Mouse (Mus musculus): Measurements from ENCODE around the gene Slit3.
A peak's percentile ranks its signal among the peaks of the same experiment; 100 is the strongest.

The Slit3 gene

GRCm38 (mm10) chr11:35571910-35572309 is 450.9 kb downstream of the Slit3 start:
- DNase-seq (ENCODE audit: low read depth, low spot score): no peak

GRCm38 (mm10) chr11:35578796-35579195 is 457.8 kb downstream of the Slit3 start:
- no peak for DNase-seq (ENCODE audit: low read depth, low spot score)

GRCm38 (mm10) chr11:35582591-35582990 is 461.6 kb downstream of the Slit3 start:
- DNase-seq (ENCODE audit: low read depth, low spot score): peak; percentile 55

GRCm38 (mm10) chr11:35583633-35584032 is 462.6 kb downstream of the Slit3 start:
- no peak for DNase-seq (ENCODE audit: low read depth, low spot score)

- peak; percentile 96 for DNase-seq (ENCODE audit: low read depth, low spot score)
Measured at GRCm38 (mm10) chr11:35587174-35587959, 466.3 kb downstream of the Slit3 start.

GRCm38 (mm10) chr11:35589892-35590291 is 468.9 kb downstream of the Slit3 start:
- no peak for DNase-seq (ENCODE audit: low read depth, low spot score)

GRCm38 (mm10) chr11:35593146-35594034 is 472.4 kb downstream of the Slit3 start:
- DNase-seq (ENCODE audit: low read depth, low spot score): no peak

GRCm38 (mm10) chr11:35596064-35596463 is 475.0 kb downstream of the Slit3 start:
- DNase-seq (ENCODE audit: low read depth, low spot score): no peak

- DNase-seq (ENCODE audit: low read depth, low spot score): no peak
Measured at GRCm38 (mm10) chr11:35597882-35598281, 476.9 kb downstream of the Slit3 start.

- DNase-seq (ENCODE audit: low read depth, low spot score): peak; percentile 72
Measured at GRCm38 (mm10) chr11:35598732-35599131, 477.7 kb downstream of the Slit3 start.

GRCm38 (mm10) chr11:35601652-35602240 is 480.7 kb downstream of the Slit3 start:
- peak; percentile 63 for DNase-seq (ENCODE audit: low read depth, low spot score)

- DNase-seq (ENCODE audit: low read depth, low spot score): no peak
Measured at GRCm38 (mm10) chr11:35602586-35602985, 481.6 kb downstream of the Slit3 start.

GRCm38 (mm10) chr11:35603946-35604345 is 482.9 kb downstream of the Slit3 start:
- DNase-seq (ENCODE audit: low read depth, low spot score): peak; percentile 52

GRCm38 (mm10) chr11:35604848-35605790 is 484.1 kb downstream of the Slit3 start:
- no peak for DNase-seq (ENCODE audit: low read depth, low spot score)

- peak; percentile 94 for DNase-seq (ENCODE audit: low read depth, low spot score)
Measured at GRCm38 (mm10) chr11:35607191-35607590, 486.2 kb downstream of the Slit3 start.

- no peak for DNase-seq (ENCODE audit: low read depth, low spot score)
Measured at GRCm38 (mm10) chr11:35608794-35609193, 487.8 kb downstream of the Slit3 start.

- no peak for DNase-seq (ENCODE audit: low read depth, low spot score)
Measured at GRCm38 (mm10) chr11:35612262-35612896, 491.4 kb downstream of the Slit3 start.

- no peak for DNase-seq (ENCODE audit: low read depth, low spot score)
Measured at GRCm38 (mm10) chr11:35614530-35614929, 493.5 kb downstream of the Slit3 start.

- DNase-seq (ENCODE audit: low read depth, low spot score): no peak
Measured at GRCm38 (mm10) chr11:35619421-35619820, 498.4 kb downstream of the Slit3 start.

- no peak for DNase-seq (ENCODE audit: low read depth, low spot score)
Measured at GRCm38 (mm10) chr11:35622736-35623135, 501.7 kb downstream of the Slit3 start.
